Mouse (Mus musculus) embryo, embryonic 9.5 days (tissue): Measurements from ENCODE around the gene Pafah1b1.

ENCODE experiments used
- DNase-seq: peaks from one replicate; pipeline ENCODE4 v3.0.0-alpha.2; 2017; ENCODE audit errors: extremely low spot score

Pafah1b1 gene

GRCm38 (mm10) chr11:74724235-74724791, at the start of gene Pafah1b1:
Gene Pafah1b1, minus strand, starts transcription at chr11:74724670.
- peak; percentile 98 for DNase-seq

GRCm38 (mm10) chr11:74772386-74772785, 47.9 kb upstream of the Pafah1b1 start:
- no peak for DNase-seq

- no peak for DNase-seq
Observed at GRCm38 (mm10) chr11:74771650-74772049, 47.2 kb upstream of the Pafah1b1 start.

GRCm38 (mm10) chr11:74771234-74771633, 46.8 kb upstream of the Pafah1b1 start:
- no peak for DNase-seq

- peak; percentile 97 for DNase-seq
Observed at GRCm38 (mm10) chr11:74770595-74771207, 46.2 kb upstream of the Pafah1b1 start, which contains the start of gene Mettl16. Gene Mettl16, plus strand, starts transcription at chr11:74770830.

- DNase-seq, result no peak
Observed at GRCm38 (mm10) chr11:74770037-74770436, 45.6 kb upstream of the Pafah1b1 start.

GRCm38 (mm10) chr11:74768045-74768444, 43.6 kb upstream of the Pafah1b1 start:
- DNase-seq, result no peak

GRCm38 (mm10) chr11:74767469-74767868, 43.0 kb upstream of the Pafah1b1 start:
- no peak for DNase-seq

GRCm38 (mm10) chr11:74763960-74764625, 39.6 kb upstream of the Pafah1b1 start:
- DNase-seq, result no peak

- no peak for DNase-seq
Observed at GRCm38 (mm10) chr11:74761011-74761705, 36.7 kb upstream of the Pafah1b1 start.

- DNase-seq, result no peak
Observed at GRCm38 (mm10) chr11:74756631-74757030, 32.2 kb upstream of the Pafah1b1 start.

GRCm38 (mm10) chr11:74751352-74752066, 27.0 kb upstream of the Pafah1b1 start:
- no peak for DNase-seq

- no peak for DNase-seq
Observed at GRCm38 (mm10) chr11:74750662-74751351, 26.3 kb upstream of the Pafah1b1 start.

- no peak for DNase-seq
Observed at GRCm38 (mm10) chr11:74749241-74749640, 24.8 kb upstream of the Pafah1b1 start.

GRCm38 (mm10) chr11:74748022-74748421, 23.6 kb upstream of the Pafah1b1 start:
- DNase-seq, result no peak

GRCm38 (mm10) chr11:74737861-74738260, 13.4 kb upstream of the Pafah1b1 start:
- DNase-seq, result no peak

- no peak for DNase-seq
Observed at GRCm38 (mm10) chr11:74734917-74735316, 10.4 kb upstream of the Pafah1b1 start.

GRCm38 (mm10) chr11:74725181-74725580, 711 bp upstream of the Pafah1b1 start:
- no peak for DNase-seq

GRCm38 (mm10) chr11:74723357-74724234, 874 bp downstream of the Pafah1b1 start:
- DNase-seq, result peak; percentile 90

- DNase-seq, result no peak
Observed at GRCm38 (mm10) chr11:74721971-74722370, 2.5 kb downstream of the Pafah1b1 start.
